8 mouse cellular contexts compared by ENCODE assay signal in genomic region chr5:113799691-113800090, GRCm38 (mm10). TPM values are rescaled to one million over a fixed set of nuclear protein-coding genes. Genes with fewer than 3 reads are reported as not detected.
A peak's percentile ranks its signal among the peaks of the same experiment; 100 is the strongest.
DNase-seq lines count a peak whose midpoint lies in the region; ATAC-seq and TF ChIP-seq lines count a peak whose summit lies in the region.
"Had no signal": no experiment of that assay in that cellular context is flagged by ENCODE, and none has a peak within 500 bp of the region (broad histone marks: within the 10 kb centered on the region; RNA-seq: fewer than 3 reads in every experiment).

No protein-coding gene starts in this region.

- peak overlapping the region; percentile 17; the same call in 1 of the 2 replicates for H3K4me3 ChIP-seq in layer of hippocampus, adult 2 months
- H3K4me3 ChIP-seq in embryonic facial prominence, embryonic 11.5 days (ENCODE audit: low read depth, low read length): peak overlapping the region; percentile 55
- 0 out of 2 replicates have a peak overlapping the region, but pooled peaks have one; percentile 8 for H3K4me3 ChIP-seq in hindbrain, embryonic 15.5 days
- peak overlapping the region; percentile 23 for H3K4me3 ChIP-seq in neural tube, embryonic 13.5 days

- H3K9ac ChIP-seq in embryonic facial prominence, embryonic 11.5 days (replicated peaks; ENCODE audit: low read length): peak overlapping the region; percentile 55
- no peak overlapping the region for H3K9ac ChIP-seq in hindbrain, embryonic 15.5 days
- H3K9ac ChIP-seq in neural tube, embryonic 13.5 days: 0 out of 2 replicates have a peak overlapping the region, but pooled peaks have one; percentile 17

- H3K4me2 ChIP-seq in embryonic facial prominence, embryonic 11.5 days (ENCODE audit: low read depth, low read length): peak overlapping the region; percentile 65
- no peak overlapping the region for H3K4me2 ChIP-seq in hindbrain, embryonic 15.5 days
- H3K4me2 ChIP-seq in neural tube, embryonic 13.5 days: peak overlapping the region; percentile 37

- H3K27me3 ChIP-seq in embryonic facial prominence, embryonic 11.5 days (ENCODE audit: control insufficient read depth, insufficient read depth, low read length): no peaks in the 10 kb centered on the region
- peaks cover 8% of the 10 kb centered on the region; the same call in 1 of the 2 replicates for H3K27me3 ChIP-seq in hindbrain, embryonic 15.5 days
- H3K27me3 ChIP-seq in neural tube, embryonic 13.5 days: 0 out of 2 replicates have a peak, but pooled peaks cover 6% of the 10 kb centered on the region

- no peak overlapping the region for H3K27ac ChIP-seq in layer of hippocampus, adult 2 months
- peak overlapping the region; percentile 92 for H3K27ac ChIP-seq in embryonic facial prominence, embryonic 11.5 days (replicated peaks; ENCODE audit: low read depth, low read length)
- H3K27ac ChIP-seq in hindbrain, embryonic 15.5 days (replicated peaks): no peak overlapping the region
- H3K27ac ChIP-seq in neural tube, embryonic 13.5 days (replicated peaks): peak overlapping the region; percentile 56

- no peaks in the 10 kb centered on the region for H3K36me3 ChIP-seq in embryonic facial prominence, embryonic 11.5 days (replicated peaks; ENCODE audit: control insufficient read depth, insufficient read depth, low read depth, low read length)
- no peaks in the 10 kb centered on the region for H3K36me3 ChIP-seq in hindbrain, embryonic 15.5 days
- H3K36me3 ChIP-seq in neural tube, embryonic 13.5 days: no peaks in the 10 kb centered on the region

- no peak for DNase-seq in layer of hippocampus, adult 2 months (ENCODE audit: low spot score in 2 of 2)
- no peak for DNase-seq in layer of hippocampus, adult 8-10 months (ENCODE audit: low spot score in 2 of 2)
- DNase-seq in embryonic facial prominence, embryonic 11.5 days (ENCODE audit: low spot score): peak; percentile 71
- DNase-seq in natural killer cell, adult 2 months (ENCODE audit: low spot score in 2 of 2): no peak

- ATAC-seq in embryonic facial prominence, embryonic 11.5 days (replicated peaks; ENCODE audit: insufficient number of reproducible peaks, low FRiP score, low TSS enrichment, low read depth): 0 out of 2 replicates have a peak, but pooled peaks have one; percentile 16
- ATAC-seq in hindbrain, embryonic 15.5 days (ENCODE audit: low FRiP score, low read depth): no peak
- ATAC-seq in neural tube, embryonic 13.5 days (ENCODE audit: low read depth): peak; percentile 29; the same call in 1 of the 2 replicates
- ATAC-seq in cerebellum, adult (ENCODE audit: insufficient number of reproducible peaks, low FRiP score, low TSS enrichment): no peak
- ATAC-seq: inflammation-experienced regulatory T-cells, adult 6 months had no signal

- H3K9me3 ChIP-seq in embryonic facial prominence, embryonic 11.5 days (replicated peaks; ENCODE audit: control insufficient read depth, low read length): no peaks in the 10 kb centered on the region
- H3K9me3 ChIP-seq in hindbrain, embryonic 15.5 days: no peaks in the 10 kb centered on the region
- H3K9me3 ChIP-seq in neural tube, embryonic 13.5 days: no peaks in the 10 kb centered on the region

- H3K4me1 ChIP-seq in embryonic facial prominence, embryonic 11.5 days (ENCODE audit: control insufficient read depth, insufficient read depth, low read length): peaks cover 11% of the 10 kb centered on the region
- H3K4me1 ChIP-seq in hindbrain, embryonic 15.5 days (replicated peaks): no peaks in the 10 kb centered on the region
- peaks cover 33% of the 10 kb centered on the region for H3K4me1 ChIP-seq in neural tube, embryonic 13.5 days (replicated peaks)

- WGBS in embryonic facial prominence, embryonic 11.5 days: 15% methylated on average over 5 of the region's 5 CpGs
- WGBS in hindbrain, embryonic 15.5 days: 45% methylated on average over 5 of the region's 5 CpGs
- WGBS in neural tube, embryonic 13.5 days: 40% methylated on average over 5 of the region's 5 CpGs

- TF ChIP-seq CTCF in layer of hippocampus, adult 2 months (conservative IDR thresholded peaks at IDR 0.05): no peak

RNA-seq across cellular contexts. Expression of gene Tmem119, which starts 0.6 kb away (rescaled TPM):
- total RNA-seq in layer of hippocampus, adult 2 months (2021): 10 to 100 TPM; 22.8 to 24.0 TPM
- total RNA-seq in layer of hippocampus, adult 8-10 months (2022): 10 to 100 TPM; 22.0 to 40.1 (median 31.5) TPM
- 50.8 and 54.2 TPM in 2 replicates for polyA plus RNA-seq in embryonic facial prominence, embryonic 11.5 days (2014; fragmentation: Nextera tagmentation; extraction: Ambion mirVana)
- 6.5 and 6.6 TPM in 2 replicates for polyA plus RNA-seq in hindbrain, embryonic 15.5 days (2015; fragmentation: Nextera tagmentation; extraction: Ambion mirVana)
- 12.6 and 19.9 TPM in 2 replicates for polyA plus RNA-seq in neural tube, embryonic 13.5 days (2015; fragmentation: Nextera tagmentation; extraction: Ambion mirVana)
- polyA plus RNA-seq: inflammation-experienced regulatory T-cells, adult 6 months had no signal

RNA-seq across cellular contexts. Expression of gene Iscu, which starts 27.1 kb away (rescaled TPM):
- 100 to 1,000 TPM; 111 to 122 TPM for total RNA-seq in layer of hippocampus, adult 2 months (2021)
- 100 to 1,000 TPM; 117 to 135 (median 126) TPM for total RNA-seq in layer of hippocampus, adult 8-10 months (2022)
- 103 and 113 TPM in 2 replicates for polyA plus RNA-seq in embryonic facial prominence, embryonic 11.5 days (2014; fragmentation: Nextera tagmentation; extraction: Ambion mirVana)
- polyA plus RNA-seq in hindbrain, embryonic 15.5 days (2015; fragmentation: Nextera tagmentation; extraction: Ambion mirVana): 87.6 and 89.9 TPM in 2 replicates
- 85.7 and 93.0 TPM in 2 replicates for polyA plus RNA-seq in neural tube, embryonic 13.5 days (2015; fragmentation: Nextera tagmentation; extraction: Ambion mirVana)

RNA-seq across cellular contexts. Expression of gene Sart3, which starts 27.4 kb away (rescaled TPM):
- total RNA-seq in layer of hippocampus, adult 2 months (2021): 10 to 100 TPM; 53.5 to 54.4 TPM
- total RNA-seq in layer of hippocampus, adult 8-10 months (2022): 10 to 100 TPM; 43.7 to 57.8 (median 48.9) TPM
- polyA plus RNA-seq in embryonic facial prominence, embryonic 11.5 days (2014; fragmentation: Nextera tagmentation; extraction: Ambion mirVana): 52.4 and 55.4 TPM in 2 replicates
- polyA plus RNA-seq in hindbrain, embryonic 15.5 days (2015; fragmentation: Nextera tagmentation; extraction: Ambion mirVana): 45.7 and 47.4 TPM in 2 replicates
- polyA plus RNA-seq in neural tube, embryonic 13.5 days (2015; fragmentation: Nextera tagmentation; extraction: Ambion mirVana): 45.5 and 47.0 TPM in 2 replicates

RNA-seq across cellular contexts. Expression of gene Selplg, which starts 32.8 kb away (rescaled TPM):
- total RNA-seq in layer of hippocampus, adult 2 months (2021): 10 to 100 TPM; 28.3 to 28.8 TPM
- total RNA-seq in layer of hippocampus, adult 8-10 months (2022): 10 to 100 TPM; 27.3 to 84.9 (median 53.7) TPM
- 1.2 and 2.0 TPM in 2 replicates for polyA plus RNA-seq in embryonic facial prominence, embryonic 11.5 days (2014; fragmentation: Nextera tagmentation; extraction: Ambion mirVana)
- polyA plus RNA-seq in hindbrain, embryonic 15.5 days (2015; fragmentation: Nextera tagmentation; extraction: Ambion mirVana): 2.1 and 3.0 TPM in 2 replicates
- 1.9 and 2.5 TPM in 2 replicates for polyA plus RNA-seq in neural tube, embryonic 13.5 days (2015; fragmentation: Nextera tagmentation; extraction: Ambion mirVana)

Comparison
In these comparisons a context has a peak if more than half of its experiments do, and no peak if none do; other contexts are left out.
1. H3K27ac ChIP-seq: peak in embryonic facial prominence, embryonic 11.5 days (single experiment) and neural tube, embryonic 13.5 days (single experiment); none in layer of hippocampus, adult 2 months (single experiment) and hindbrain, embryonic 15.5 days (single experiment).
2. ATAC-seq: peak in embryonic facial prominence, embryonic 11.5 days (single experiment) and neural tube, embryonic 13.5 days (single experiment); none in hindbrain, embryonic 15.5 days (single experiment) and cerebellum, adult (single experiment).
3. Peak in every context shown above with its lines, with median percentiles within 50 percentile points of each other: H3K4me3 ChIP-seq.